Mouse (Mus musculus) urinary bladder, postnatal 14 days (tissue): Measurements from ENCODE around the gene Efcab3.
A peak's percentile ranks its signal among the peaks of the same experiment; 100 is the strongest.
"Not testable (repeated sequence)": the region's sequence is repeated elsewhere in the genome, so short reads cannot be mapped to it uniquely, and the experiment has no call there.

Source experiments
- DNase-seq: peaks from one replicate; pipeline ENCODE4 v3.0.0; 2021; ENCODE audit warnings: low spot score

Gene Efcab3

DNA sequence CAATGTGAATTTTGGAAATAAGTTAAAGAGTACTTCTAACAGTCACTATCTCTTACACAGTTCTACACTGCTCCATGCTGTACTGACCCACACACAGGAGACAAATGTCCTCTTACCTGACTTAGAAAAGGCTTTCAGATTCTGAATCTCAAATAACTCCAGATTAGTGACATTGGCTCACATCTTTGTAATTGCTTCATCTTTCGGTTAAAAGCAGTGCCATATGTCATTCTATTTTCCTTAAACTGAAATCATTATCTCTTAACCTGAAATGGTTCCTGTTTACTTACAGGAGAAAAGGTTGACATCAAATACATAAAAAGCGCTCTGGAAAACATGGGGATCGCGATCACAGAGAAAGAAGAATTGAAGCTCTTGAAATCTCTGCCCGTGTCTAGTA is at the start of gene Efcab3:
Gene Efcab3, plus strand, starts transcription at position 301 of the 400 bp plus-strand sequence.
- no peak for DNase-seq

DNA sequence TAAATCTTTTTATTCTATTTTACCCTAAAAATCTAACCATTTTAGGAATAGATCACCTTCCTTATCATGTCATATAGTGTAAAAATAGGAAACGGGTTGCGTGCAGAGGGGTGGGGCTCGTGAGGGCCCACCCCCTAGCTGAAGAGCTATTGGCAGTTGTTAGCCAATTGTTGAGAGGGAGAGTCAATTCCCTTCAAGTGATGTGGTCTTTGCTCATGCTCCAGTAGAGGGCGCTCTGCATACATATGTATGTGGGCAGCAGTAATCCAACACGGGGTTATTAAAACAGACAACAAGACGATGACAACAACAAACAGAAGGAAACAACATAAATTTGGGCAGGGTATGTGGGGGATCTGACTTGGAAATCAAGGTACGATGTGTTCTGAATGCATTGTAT is 42.3 kb upstream of the Efcab3 start:
- no peak for DNase-seq

DNA sequence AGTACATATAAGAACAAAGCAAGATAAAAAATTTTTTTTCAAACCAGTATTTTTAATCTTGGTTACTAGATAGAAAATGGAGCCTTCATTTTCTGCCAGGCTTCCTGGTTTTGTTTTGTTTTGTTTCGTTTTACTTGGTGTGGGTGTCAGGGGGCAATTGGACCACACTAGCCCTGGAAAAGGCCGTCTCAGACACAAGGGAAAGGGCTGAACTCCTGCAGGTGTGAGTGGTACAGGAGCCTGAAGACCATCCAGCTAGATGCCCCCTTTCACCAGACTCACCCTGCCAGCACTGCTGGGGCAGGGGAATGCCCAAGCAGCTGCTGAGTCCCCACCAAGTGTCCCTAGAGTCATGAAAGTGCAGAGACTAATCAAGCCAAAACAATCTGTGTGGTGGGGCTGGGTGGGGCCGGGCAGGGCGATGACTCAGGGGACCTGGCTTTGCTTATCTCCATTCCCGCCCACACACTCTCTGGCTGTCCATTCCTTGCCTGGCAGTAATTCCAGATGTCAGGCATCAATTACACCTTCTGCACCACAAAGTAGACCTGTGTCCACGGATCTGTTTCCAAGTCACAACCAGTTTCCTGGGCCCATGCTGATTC is 34.5 kb upstream of the Efcab3 start:
- peak; percentile 33 for DNase-seq

DNA sequence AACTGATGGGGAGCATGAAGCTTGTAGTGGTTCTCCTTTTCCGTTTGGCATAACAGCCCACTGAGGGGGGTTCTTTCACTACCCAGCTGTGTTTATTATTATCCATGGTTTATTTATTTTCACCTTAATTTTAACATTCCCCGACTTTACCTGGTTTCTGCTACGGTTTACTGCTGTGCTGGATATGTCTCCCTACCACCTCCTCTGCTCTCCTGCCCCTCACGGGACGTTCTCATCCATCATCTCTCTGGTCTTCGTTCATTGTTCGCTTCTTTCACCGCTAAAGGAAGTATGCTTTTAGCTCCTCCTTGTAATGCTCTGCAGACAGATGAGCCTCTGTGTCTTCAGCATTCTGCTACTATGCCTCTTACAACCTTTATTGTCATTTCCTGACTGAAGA is 33.9 kb upstream of the Efcab3 start:
- DNase-seq = no peak

DNA sequence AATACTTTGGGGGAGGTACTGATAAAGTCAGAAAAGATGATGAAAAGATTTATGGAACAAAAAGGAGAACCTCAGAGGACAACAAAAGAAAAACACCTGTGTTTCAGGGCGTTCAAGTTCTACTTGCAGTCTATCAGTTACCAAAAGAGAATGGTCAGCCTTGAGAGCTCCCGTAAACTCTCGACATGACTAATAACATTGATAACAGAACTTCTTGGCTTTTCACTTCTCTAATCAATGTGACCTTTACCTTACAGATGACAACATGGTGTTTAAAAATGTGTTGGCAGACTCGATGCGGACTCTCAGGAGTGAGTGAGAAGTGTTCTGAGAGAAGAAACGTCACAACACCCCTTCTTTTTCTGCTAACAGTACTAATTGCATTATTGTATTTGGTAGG is 33.2 kb upstream of the Efcab3 start:
- no peak for DNase-seq

DNA sequence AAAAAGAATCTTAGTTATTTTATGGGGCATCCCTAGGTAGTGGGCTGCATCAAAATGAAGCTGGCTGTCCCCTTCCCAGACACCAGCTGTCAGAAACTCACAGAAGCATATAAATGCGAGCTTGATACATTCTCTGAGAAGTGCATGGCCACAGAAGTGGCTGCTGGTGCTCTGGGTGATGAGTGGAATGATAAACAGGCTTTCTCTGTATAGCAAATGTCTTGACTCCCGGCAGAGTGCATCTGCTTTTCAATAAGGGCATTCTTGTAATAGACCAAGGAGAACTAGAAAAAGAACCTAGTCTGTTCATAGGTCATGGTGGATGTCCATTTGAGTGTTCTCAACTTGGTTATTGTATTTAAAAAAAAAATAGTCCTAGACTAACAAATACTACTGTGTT is 32.3 kb upstream of the Efcab3 start:
- DNase-seq = no peak

DNA sequence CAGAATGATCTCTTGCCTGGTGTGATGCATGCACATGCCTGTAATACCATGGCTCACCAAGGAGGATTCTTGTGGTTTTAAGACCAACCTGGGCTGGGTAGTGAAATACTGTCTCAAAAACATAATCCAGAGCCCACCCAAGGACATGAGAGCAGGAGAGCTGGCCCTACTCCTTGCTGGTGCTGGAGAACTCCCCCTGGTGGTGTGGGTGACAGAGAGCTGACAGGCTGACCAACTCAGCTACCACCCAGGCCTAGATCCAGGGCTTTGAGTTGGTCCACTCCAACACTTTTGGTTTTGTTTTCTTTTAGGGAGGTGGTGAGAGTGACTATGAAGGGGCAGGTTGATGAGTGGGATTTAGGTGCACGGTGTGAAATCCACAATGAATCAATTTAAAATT is 28.3 kb upstream of the Efcab3 start:
- no peak for DNase-seq

DNA sequence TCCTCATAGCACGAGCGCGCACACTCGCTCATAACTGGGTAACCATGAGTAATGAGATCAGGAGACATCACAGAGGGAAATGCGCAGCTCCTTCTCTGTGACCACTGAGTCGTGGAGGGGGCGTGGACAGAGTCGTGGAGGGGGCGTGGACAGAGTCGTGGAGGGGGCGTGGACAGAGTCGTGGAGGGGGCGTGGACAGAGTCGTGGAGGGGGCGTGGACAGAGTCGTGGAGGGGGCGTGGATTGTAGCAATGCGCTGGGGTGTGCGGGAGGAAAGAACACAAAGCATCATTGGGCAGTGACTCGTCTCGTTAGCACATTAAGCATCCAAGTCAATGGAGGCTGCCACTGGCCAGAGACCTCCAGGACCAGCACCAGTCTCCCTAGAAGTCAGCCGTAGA is 49.1 kb downstream of the Efcab3 start:
- DNase-seq = not testable (repeated sequence)

DNA sequence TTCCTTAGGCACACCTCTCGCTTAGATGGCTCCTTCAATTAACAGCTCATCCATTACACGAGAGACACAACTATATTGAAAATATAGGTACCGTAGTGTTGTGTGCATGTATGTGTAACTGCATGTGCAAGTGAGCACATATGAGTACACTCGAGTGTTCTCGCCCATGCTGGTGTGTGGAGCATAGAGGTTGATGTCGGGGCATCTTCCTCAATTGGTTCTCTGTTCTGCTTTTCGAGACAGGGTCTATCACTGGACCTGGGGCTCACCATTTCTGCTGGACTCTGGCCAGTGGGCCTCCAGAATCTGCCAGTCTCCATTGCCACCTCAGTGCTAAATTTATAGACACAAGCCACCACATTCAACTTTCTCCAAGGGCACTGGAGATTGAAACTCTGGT is 54.4 kb downstream of the Efcab3 start:
- no peak for DNase-seq

DNA sequence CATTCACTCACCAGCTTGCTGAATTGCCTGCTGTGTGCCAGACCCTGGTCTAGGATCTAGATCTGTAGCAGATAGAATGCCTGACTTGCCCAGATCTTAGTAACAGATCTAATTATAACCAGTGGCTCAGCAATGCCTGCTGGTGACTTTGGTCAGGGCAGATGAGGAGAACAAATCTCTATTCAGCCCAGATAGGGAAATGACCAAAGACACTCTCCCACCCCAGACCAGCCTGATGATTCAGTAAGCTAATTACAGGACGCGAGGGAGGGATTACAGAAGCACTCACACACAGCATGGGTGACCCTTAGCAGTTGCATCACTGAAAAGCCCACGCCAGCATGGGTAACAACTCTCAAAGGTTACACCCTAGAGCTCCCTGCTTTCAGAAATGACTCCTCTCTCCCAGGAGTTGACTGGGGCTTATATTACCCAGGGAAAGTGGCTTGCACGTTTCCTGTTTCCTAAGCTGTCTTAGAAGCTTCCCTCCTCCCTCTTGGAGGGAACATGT is 57.2 kb downstream of the Efcab3 start:
- no peak for DNase-seq

DNA sequence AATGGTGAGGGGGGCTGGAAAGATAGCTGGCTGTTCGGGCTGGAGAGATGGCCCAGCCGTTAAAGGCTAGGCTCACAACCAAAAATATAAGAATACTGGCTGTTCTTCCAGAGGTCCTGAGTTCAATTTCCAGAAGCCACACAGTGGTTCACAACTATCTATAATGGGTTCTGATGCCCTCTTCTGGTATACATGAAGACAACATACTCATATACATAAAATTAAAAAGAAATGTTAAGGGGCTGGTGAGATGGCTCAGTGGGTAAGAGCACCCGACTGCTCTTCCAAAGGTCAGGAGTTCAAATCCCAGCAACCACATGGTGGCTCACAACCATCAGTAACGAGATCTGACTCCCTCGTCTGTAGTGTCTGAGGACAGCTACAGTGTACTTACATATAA is 58.4 kb downstream of the Efcab3 start:
- not testable (repeated sequence) for DNase-seq

DNA sequence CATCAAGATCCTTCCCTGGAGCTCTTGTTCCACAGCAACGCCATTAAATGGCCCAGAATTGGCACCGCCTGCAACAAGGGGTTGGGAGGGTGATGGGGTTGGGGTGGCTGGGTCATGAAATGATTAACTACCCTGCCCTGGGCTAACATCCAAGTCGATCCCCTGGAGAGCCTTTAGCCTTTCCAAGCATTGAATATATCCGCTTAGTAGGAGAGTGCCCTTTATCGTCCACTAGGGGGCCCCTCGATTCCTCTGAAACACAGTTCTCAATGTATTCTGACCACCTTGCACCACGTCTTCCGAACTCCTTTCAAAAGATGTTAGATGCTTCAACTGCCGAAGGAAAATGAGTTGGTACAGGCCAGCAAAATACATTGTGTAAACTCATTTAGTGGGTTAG is 60.6 kb downstream of the Efcab3 start:
- DNase-seq = peak; percentile 41

DNA sequence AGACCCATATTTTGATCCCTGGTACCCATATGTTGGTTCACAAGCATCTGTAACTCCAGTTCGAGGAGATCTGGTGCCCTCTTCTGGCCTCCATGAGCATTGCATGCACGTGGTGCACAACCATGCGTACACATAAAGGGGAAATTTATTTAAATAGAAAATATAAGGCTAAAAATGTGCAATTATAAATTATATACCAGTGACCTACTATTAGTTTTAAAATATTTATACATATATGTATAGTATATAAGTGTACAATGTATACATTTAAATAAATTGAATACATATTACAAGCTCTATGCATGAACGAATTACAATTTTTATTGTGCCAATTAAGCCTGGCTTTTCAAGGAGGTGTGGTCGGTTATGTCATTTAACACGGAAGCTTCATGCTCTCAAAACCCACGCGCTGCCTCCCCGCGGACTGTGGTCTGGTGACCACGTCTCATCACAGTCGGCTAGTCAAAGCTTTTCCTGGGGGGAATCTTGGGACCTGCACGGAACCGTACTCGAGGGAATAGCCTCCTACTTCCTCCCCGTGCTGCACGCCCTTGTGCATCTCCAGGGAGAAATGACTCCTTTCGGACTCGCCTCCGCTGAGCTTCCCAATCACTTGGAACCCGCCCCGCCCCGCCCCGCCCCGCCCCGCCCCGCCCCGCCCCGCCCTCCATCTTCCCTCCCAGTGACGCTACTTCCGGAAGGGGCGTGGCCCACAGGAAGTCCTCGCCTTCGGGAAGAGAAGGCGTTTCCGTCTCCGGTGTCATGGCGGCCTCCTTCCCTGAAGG is 62.5 kb downstream of the Efcab3 start, which contains the start of gene Mettl2:
Gene Mettl2, plus strand, starts transcription at position 691 of the 785 bp plus-strand sequence.
- DNase-seq = peak; percentile 88

DNA sequence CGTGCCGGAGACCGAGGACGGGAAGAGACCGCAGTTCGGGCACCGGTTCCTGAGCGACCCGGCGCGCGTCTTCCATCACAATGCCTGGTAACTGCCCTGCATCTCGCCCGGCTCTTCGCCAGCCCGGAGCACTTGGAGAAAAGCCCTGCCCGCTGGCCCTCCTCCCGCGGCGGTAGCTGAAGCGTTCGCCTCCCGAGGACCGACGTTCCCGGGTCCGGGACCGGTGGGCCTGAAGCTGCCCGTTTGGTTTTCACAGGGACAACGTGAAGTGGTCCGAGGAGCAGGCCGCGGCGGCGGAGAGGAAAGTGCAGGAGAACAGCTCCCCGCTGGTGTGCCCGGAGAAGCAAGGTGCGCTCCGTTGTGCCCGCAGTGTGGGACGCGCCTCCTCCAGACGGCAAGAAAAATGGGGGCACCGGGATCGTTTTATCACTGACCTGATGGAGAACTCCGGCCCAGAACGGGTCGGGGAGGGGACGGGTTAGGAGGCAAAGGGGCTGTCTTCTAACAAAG is 63.2 kb downstream of the Efcab3 start:
- no peak for DNase-seq

DNA sequence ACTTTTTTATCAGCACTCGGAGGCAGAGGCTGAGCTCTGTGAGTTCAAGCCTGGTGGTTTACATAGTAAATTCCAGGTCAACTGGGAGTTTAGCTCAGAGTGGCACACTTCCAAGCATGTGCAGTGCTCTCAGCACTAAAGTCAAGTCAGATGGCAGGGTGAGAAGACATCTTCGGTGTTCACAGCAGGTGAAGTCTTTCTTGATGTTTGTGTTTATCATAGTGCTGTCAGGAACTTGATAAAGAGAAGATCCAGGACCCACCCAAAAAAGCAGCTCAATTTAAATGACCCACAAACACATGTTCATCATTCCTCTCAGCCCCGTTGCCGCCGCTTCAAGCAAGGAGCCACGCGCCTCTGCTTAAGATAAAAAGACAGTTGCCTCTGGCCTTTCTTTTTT is 72.3 kb downstream of the Efcab3 start:
- no peak for DNase-seq

DNA sequence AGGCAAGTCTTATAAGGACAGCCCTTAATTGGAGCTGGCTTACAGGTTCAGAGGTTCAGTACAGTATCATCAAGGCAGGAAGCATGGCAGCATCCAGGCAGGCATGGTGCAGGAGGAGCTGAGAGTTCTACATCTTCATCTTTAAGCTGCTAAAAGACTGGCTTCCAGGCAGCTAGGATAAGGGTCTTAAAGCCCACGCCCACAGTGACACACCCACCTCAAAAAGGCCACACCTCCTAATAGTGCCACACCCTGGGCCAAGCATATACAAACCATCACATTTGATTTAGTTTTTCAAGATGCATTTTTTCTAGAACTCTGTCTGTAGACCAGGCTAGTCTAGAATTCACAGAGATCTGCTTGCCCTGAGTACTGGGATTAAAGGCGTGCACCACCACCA is 73.9 kb downstream of the Efcab3 start:
- not testable (repeated sequence) for DNase-seq

DNA sequence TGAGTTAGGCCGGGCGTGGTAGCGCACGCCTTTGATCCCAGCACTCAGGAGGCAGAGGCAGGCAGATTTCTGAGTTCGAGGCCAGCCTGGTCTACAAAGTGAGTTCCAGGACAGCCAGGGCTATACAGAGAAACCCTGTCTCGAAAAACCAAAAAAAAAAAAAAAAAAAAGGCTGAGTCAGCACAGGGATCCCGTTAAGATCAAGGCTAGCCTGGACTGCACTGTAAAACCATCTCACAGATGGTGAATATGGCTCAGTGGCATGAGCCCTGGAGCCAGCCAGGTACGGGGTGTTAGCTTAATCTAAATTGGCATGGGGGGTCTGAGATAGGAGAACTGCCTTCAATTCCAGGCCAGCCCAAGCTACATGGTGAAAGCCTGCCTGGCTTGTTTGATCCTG is 77.1 kb downstream of the Efcab3 start:
- DNase-seq = not testable (repeated sequence)

DNA sequence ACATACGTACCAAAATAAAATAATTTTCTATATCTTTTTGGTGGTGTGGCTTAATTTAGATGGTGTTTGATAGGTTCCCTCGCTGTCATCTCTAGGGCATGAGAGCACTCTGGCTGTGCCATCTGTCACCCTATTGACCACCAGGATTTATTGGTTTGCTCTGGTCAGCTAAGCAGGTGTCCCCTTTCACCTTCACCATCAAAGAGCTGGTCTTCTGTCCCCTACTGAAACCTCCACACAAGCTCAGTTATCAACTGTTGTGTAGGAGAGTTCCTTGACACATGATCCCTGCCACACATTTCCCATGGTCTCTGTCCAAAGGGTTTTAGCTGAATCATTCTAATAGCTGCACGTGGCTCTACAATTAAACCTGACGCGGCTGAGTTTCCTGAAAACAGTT is 77.7 kb downstream of the Efcab3 start:
- DNase-seq = no peak

DNA sequence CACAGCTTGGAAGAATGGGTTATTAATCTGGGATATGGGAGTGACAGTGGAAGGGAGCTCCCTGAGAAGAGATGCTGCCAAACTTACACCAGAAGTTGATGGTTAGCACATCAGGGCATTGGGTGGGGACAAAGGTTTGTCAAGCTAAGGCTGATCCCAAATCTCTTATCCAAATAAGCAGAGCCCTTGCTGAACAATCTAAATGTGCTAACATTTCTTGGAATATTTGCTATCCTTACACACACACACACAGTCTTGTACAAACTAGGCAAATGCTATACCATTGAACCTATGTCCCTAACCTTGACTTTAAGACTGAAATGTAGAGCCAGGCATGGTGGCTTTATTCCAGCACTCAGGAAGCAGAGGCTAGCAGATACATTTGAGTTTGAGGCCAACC is 80.2 kb downstream of the Efcab3 start:
- DNase-seq = no peak

DNA sequence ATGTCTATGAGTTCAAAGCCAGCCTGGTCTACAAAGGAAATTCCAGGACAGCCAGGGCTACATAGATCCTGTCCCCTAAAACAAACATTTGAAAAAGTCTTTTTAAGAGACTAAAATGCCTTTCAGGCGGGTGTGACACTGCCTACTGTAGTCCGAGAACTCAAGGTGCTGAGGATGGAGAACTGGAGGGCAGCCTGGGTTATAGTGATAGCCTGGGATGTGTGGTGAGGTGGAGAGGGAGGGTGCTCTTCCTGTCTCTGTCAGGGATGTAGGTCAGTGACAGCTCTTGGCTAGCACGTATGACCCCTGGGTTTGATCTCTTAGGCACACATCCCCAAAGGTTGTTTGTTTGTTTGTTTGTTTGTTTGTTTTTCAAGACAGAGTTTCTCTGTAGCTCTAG is 80.7 kb downstream of the Efcab3 start:
- no peak for DNase-seq

DNA sequence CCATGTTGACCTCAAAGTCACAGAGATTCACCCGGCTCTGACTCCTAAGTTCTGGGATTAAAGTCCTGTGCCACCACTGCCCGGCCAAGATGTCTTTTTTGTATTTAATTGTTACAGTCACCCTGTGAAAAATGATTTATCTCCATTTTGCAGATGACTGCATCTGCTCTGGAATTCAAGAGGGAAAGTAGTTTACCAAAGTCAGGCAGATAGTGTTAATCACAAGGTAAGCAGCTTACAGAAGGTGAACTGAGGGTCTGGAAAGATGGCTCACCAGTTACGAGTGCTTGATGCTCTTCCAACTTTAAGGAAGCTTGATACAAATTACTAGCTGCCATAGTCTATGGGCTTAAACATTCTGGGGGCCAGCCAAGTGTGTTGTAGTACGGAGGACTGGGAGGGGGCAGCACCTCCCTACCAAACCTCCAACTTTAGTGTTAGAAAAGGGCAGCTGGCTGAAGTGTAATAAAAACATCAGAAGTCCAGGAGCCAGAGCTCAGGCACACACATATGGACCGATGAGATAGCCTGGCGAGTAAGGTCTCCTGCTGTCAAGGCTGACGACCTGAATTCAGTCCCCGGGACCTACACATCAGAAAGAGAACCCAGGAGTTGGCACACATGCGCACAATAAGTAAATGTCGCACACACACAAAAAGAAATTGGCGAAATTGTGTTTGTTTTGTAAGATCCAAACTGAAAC is 81.3 kb downstream of the Efcab3 start:
- DNase-seq = no peak

DNA sequence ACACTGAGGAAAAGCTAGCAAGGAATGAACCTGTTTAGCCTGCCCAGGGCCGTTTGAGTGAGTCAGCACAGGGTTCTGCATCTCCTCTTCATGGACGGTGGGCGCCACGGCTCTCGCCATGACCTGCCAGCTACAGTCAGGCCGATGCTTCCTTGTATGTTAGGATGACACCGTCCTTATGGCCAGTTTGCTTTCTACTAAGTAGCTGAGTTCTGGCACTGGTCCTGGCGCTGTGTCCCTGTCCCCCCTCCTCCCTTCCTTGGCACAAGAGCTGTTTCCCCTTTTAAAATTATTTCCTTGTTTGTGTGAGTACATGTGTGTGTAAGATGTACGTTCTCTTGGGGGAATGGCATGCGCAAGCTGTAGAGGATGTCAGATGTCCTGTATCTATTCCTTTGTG is 81.8 kb downstream of the Efcab3 start:
- DNase-seq = no peak

DNA sequence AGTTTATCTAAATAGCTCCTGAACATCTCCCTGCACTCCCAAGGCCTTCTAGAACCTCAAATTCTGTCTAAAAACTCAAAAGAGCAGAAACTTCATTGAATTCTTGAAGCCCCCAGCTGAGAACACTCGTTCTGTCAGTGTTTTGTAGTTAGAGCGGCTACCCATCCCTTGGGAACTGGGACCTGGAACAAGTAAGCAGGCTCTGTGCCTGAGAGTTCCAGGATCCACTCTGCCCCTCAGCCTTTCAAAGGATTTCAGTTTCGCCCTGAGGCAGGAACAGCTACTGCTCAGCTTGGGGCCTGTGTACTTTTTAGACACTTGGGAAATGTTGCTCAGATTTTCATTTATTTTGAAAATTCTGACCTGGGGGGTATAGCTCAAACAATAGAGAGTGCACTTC is 83.2 kb downstream of the Efcab3 start, which contains the start of gene Gm10842:
Gene Gm10842, plus strand, starts transcription at position 301 of the 400 bp plus-strand sequence.
- no peak for DNase-seq
